Mouse (Mus musculus): ENCODE results near the gene Ubb.

Ubb gene

GRCm38 (mm10) chr11:62584671-62585206 lies 33.8 kb downstream of the Ubb start:
- DNase-seq (ENCODE audit: low spot score in 2 of 2): no peak

DNA sequence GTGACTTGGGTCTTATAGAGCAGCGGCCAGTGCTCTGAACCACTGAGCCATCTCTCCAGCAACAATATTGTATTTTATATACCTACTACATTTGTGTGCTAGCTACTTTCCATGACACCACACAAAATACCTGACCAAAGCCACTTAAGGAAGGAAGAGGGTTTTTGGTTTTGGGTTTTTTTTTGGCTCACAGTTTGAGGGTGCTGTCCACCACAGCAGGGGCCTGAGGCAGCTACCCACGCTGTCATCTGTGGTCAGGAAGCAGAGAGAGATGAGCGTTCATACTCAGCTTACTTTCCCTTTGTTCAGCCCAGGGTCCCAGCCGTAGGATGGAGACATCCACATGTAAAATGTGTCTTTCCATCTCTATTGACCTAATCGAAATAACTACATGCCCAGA lies 36.1 kb downstream of the Ubb start:
- DNase-seq (ENCODE audit: low spot score in 2 of 2): no peak

GRCm38 (mm10) chr11:62589391-62589790 lies 38.4 kb downstream of the Ubb start:
- no peak for DNase-seq (ENCODE audit: low spot score in 2 of 2)

DNA sequence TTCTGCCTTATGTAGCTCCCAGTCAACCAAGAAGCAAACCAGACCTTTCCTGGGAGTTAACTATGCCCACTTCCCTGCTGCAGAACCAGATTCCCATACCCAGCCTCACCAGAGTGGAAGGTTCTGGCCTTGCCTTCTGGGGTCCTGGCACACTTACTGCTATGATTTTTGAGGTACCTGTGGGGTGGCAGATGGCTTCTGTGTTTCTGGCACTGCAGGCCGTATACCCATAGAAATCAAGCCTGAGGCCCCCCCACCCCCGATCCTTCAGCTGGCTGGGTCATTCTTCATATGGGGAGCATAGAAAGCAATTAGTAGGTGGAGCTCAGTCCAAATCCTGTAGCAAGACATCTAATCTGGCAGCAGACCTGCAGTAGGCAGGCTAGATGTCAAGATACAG lies 40.1 kb downstream of the Ubb start:
- DNase-seq (ENCODE audit: low spot score in 2 of 2): no peak

DNA sequence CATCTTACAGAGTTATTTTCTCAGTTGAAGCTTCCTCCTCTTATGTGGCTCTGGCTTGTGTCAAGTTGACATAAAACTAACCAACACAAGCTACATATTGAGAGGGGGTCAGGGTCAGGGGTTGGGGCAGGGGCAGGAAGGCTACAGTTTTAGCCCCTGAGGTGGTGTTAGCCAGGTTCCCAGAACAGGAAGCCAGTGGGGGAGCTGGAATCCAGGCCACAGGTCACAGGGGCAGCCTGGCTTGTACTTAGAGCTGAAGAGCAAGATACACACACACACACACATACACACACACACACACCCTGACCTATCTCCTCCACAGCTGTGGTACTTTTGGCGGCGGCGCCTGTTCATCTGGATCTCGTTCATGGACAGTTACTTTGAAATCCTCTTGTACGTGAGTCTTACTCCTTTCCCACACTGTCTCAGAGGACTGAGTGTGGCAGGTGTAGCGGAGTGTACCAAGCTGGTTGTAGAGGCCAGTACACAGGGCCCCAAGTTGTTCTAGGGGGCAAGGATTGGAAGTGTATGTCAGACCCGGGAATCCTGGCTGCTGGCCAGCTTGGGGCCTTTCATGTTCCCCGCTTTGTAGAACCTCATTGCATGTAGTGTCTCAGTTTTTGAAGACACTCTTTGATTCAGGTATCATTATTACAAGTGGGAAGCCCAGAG lies 41.1 kb downstream of the Ubb start:
- no peak for DNase-seq (ENCODE audit: low spot score in 2 of 2)

GRCm38 (mm10) chr11:62598571-62598970 lies 47.6 kb downstream of the Ubb start:
- DNase-seq (ENCODE audit: low spot score in 2 of 2): no peak

- DNase-seq (ENCODE audit: low spot score in 2 of 2): no peak
These were observed 51.0 kb downstream of the Ubb start for GRCm38 (mm10) chr11:62601732-62602618.

All from thymus, postnatal 10 days (tissue).